8 mouse cellular contexts compared by ENCODE assay signal in the genomic region with DNA sequence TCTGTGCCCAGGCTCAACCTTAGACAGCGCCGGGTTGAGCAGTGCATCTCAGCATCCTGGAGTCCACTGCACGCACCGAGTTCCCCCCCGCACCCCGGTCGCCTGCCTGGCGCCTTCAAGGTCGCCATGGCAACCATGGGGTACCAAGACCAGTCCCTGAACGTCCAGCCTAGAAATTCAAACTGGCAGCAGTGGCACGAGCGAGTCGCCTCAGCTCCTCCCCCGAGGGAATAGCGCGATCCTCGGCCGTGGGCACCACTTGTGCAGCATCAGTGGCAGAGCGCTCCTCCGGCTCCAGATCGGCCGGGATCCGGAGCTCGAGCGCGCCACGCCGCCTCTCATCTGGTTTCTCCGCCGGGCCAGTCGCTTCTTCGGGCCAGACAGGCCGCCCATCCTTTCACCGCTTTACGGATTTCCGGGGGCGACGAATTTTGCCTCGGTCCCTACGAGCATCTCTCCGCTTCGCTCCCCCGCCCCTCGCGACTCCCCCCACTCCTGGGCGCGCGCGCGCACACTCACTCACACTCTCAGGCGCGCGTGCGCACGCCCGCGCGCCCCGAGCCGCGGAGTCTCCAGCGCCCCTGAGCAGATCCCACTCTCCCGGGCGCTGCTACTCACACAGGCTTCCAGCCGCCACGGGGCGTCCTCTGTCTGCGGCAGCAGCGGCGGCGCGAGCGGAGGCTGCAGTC. TPM values are rescaled to one million over a fixed set of nuclear protein-coding genes. Genes with fewer than 3 reads are reported as not detected.
DNase-seq lines count a peak whose midpoint lies in the region; ATAC-seq lines count a peak whose summit lies in the region.

A gene (plus strand): TSS at position 542 of the 689 bp plus-strand sequence.

- peak; percentile 79 for DNase-seq in ZHBTc4 (ENCODE audit: low read depth, low spot score)
- DNase-seq in cerebellum, adult 8-10 months = peak; percentile 78
- peak; percentile 82 to 89 for DNase-seq in left cerebral cortex, adult 18-20 months (ENCODE audit: low spot score in 2 of 2)
- DNase-seq in right cerebral cortex, postnatal 36 days (ENCODE audit: low spot score in 2 of 2) = peak; percentile 76 to 78
- DNase-seq in natural killer cell, adult 2 months (ENCODE audit: low spot score in 2 of 2) = no peak

- peak; percentile 81 for ATAC-seq in frontal cortex, adult (ENCODE audit: low TSS enrichment)
- peak; percentile 32 to 53; a peak in 1 of 4 replicates for ATAC-seq in hematopoietic stem cell, adult 5-6 weeks (replicated peaks in 1 of 2; ENCODE audit: insufficient read depth in 1 of 2, low FRiP score in 2 of 2, low TSS enrichment in 1 of 2, low read depth in 1 of 2, poor library complexity in 2 of 2, severe bottlenecking in 2 of 2)
- 0 out of 2 replicates have a peak, but pooled peaks have one; percentile 18 for ATAC-seq in megakaryocyte-erythroid progenitor cell, adult 5-6 weeks (replicated peaks; ENCODE audit: low FRiP score, low TSS enrichment, poor library complexity, severe bottlenecking)

RNA-seq across cellular contexts. Expression of the gene that starts here (rescaled TPM):
- 0.50 TPM in 1 of 2 replicates, not detected in the other for total RNA-seq in hematopoietic stem cell, adult 5-6 weeks (2017)
- 10 to 100 TPM; 43.8 to 44.9 TPM for total RNA-seq in left cerebral cortex, adult 18-20 months (2021)
- total RNA-seq in megakaryocyte-erythroid progenitor cell, adult 5-6 weeks (2014; fragmentation: Nextera tagmentation) = not detected in 2 replicates
- not detected in 2 replicates for total RNA-seq in megakaryocyte-erythroid progenitor cell, adult 5-6 weeks (2017)

Comparison
In these comparisons a context has a peak if more than half of its experiments do, and no peak if none do; other contexts are left out.
1. RNA of the gene that starts here (total RNA-seq): 43.8 to 44.9 TPM in left cerebral cortex, adult 18-20 months; 0.50 TPM in hematopoietic stem cell, adult 5-6 weeks and not detected in megakaryocyte-erythroid progenitor cell, adult 5-6 weeks; every median in the first group is over 10 times any median in the second.
2. Peak in ATAC-seq in hematopoietic stem cell, adult 5-6 weeks; RNA of the gene not detected or under 1 TPM.
3. Peak in ATAC-seq in megakaryocyte-erythroid progenitor cell, adult 5-6 weeks; RNA of the gene not detected or under 1 TPM.
4. DNase-seq: peak in ZHBTc4 (single experiment), cerebellum, adult 8-10 months (single experiment), left cerebral cortex, adult 18-20 months (2 of 2) and right cerebral cortex, postnatal 36 days (2 of 2); none in natural killer cell, adult 2 months (0 of 2).
5. ATAC-seq: peak in every context shown above with its lines; median percentile 81 in frontal cortex, adult; 42 in hematopoietic stem cell, adult 5-6 weeks; 18 in megakaryocyte-erythroid progenitor cell, adult 5-6 weeks.